Mouse (Mus musculus) heart, postnatal 0 days (tissue): ENCODE results near the gene Gm9745. TPM values are rescaled to one million over a fixed set of nuclear protein-coding genes. Genes with fewer than 3 reads are reported as not detected.
"Not testable (repeated sequence)": the region's sequence is repeated elsewhere in the genome, so short reads cannot be mapped to it uniquely, and the experiment has no call there.

Experiments
- ATAC-seq: fragments of 200-750 bp; cut with Nextera tagmentation; 2 replicates; pipeline ENCODE4 v1.8.0; 2017; ENCODE audit warnings: low read depth, moderate number of reproducible peaks, moderate library complexity; ENCODE audit not compliant: insufficient read depth
- DNase-seq: peaks from one replicate; pipeline ENCODE4 v3.0.0-alpha.2; 2016; ENCODE audit warnings: low spot score
- H3K27ac ChIP-seq: fragments of 300-500 bp; sonication (generic); 2 replicates; pipeline ENCODE4 v1.5.1; 2014; ENCODE audit warnings: low read depth, mild to moderate bottlenecking
- H3K27me3 ChIP-seq: fragments of 300-500 bp; sonication (generic); 2 replicates; pipeline ENCODE4 v1.6.1; 2014; ENCODE audit warnings: low read length, mixed read lengths; ENCODE audit not compliant: control insufficient read depth, insufficient read depth
- H3K36me3 ChIP-seq: fragments of 300-500 bp; sonication (generic); replicated peaks from 2 replicates; pipeline ENCODE4 v1.6.1; 2014; ENCODE audit warnings: low read length, mixed read lengths; ENCODE audit not compliant: control insufficient read depth, insufficient read depth
- H3K4me1 ChIP-seq: fragments of 300-500 bp; sonication (generic); 2 replicates; pipeline ENCODE4 v1.6.1; 2014; ENCODE audit warnings: antibody characterized with exemption; ENCODE audit not compliant: control insufficient read depth, insufficient read depth
- H3K4me2 ChIP-seq: fragments of 300-500 bp; sonication (generic); 2 replicates; pipeline ENCODE4 v1.6.1; 2014; ENCODE audit warnings: low read depth, mild to moderate bottlenecking, low read length, moderate library complexity
- H3K4me3 ChIP-seq: fragments of 300-500 bp; sonication (generic); 2 replicates; pipeline ENCODE4 v1.5.1; 2014; ENCODE audit warnings: low read depth, low read length
- H3K9ac ChIP-seq: fragments of 300-500 bp; sonication (generic); replicated peaks from 2 replicates; pipeline ENCODE4 v1.6.1; 2014; ENCODE audit warnings: low read depth, low read length, mixed read lengths
- H3K9me3 ChIP-seq: fragments of 300-500 bp; sonication (generic); replicated peaks from 2 replicates; pipeline ENCODE4 v1.6.1; 2016; ENCODE audit warnings: low read length; ENCODE audit not compliant: control insufficient read depth
- CTCF ChIP-seq: IDR thresholded peaks from 2 replicates; pipeline ENCODE4 v1.5.1; 2016; ENCODE audit warnings: antibody characterized with exemption, control low read depth, low read depth
- EP300 ChIP-seq: IDR thresholded peaks from 2 replicates; pipeline ENCODE4 v1.6.1; 2016; ENCODE audit warnings: antibody characterized with exemption, low read depth
- WGBS: fragments of 180-500 bp; shearing (Covaris S2); extraction: QIAGEN DNeasy Blood & Tissue Kit; methylation state at CpG from one replicate; pipeline ENCODE4 v1.1.7; 2014; 5-methylcytosine and 5-hydroxymethylcytosine counted together
- microRNA-seq: library from miRNA; unstranded; fragments of <30 nt; microRNA quantifications from one replicate; pipeline ENCODE4, GENCODE M21; 2016
- polyA plus RNA-seq: library from polyadenylated mRNA; unstranded; fragments of >200 nt; fragmentation: Nextera tagmentation; extraction: Ambion mirVana; gene quantifications from 2 replicates; pipeline ENCODE4 v1.2.1, GENCODE M21; 2015
- total RNA-seq: library from RNA; depleted of rRNA; stranded (reverse); fragments of >200 nt; gene quantifications from 2 replicates; pipeline ENCODE4 v1.2.3, GENCODE M21; 2014; ENCODE audit warnings: low replicate concordance; rRNA removed

Gm9745 gene
- total and polyA plus RNA-seq, 2 experiments from 2014 or later, result not detected

DNA sequence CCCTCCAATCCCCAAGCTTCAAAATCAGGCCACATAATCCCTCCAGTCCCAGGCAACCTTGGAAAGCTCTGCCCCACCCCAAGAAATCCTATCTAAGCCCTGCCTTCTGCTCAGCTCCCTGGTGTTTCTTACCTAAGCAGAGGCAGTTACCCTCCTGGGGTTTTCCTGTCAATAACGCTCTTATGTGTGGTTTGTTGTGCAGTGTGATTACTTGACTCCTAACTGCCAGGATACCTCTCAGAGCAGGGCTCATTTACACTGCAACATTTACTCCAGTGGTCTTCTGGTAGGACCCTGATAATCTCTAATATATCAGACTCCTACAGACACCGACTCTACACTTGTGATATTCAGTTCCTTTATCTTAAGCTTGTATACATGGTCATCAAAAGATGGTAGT lies 14.5 kb downstream of the Gm9745 start:
- Histone ChIP-seq H3K36me3 (no peaks in the 10 kb centered on the region), H3K4me2 (no peak overlapping the region), H3K4me1 (no peaks in the 10 kb centered on the region), H3K27ac (no peak overlapping the region), H3K9me3 (no peaks in the 10 kb centered on the region), H3K9ac (no peak overlapping the region), H3K27me3 (no peaks in the 10 kb centered on the region), H3K4me3 (no peak overlapping the region)
- DNase-seq (no peak), ATAC-seq (no peak)
- 27% methylated on average over 2 of the region's 2 CpGs for WGBS
- no peak for TF ChIP-seq CTCF
- no peak for TF ChIP-seq EP300

DNA sequence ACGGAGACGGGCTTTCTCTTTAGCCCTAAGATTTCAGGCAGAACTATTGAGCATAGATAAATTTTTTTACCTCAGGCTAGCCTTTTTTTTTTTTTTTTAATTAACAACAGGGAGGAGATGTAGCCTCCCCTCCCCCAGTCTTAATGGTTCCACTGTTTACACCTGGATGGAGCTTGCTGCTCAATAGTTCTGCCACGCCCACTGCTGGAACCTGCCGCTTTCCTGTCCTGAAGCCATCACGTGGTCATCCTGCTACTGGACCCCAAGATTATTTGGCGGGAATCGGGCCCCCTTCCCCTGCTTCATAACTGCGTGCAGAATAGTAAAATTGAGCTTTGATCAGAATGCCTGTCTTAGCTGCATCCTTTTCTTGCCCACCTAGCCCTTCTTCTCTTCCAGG lies 34.1 kb downstream of the Gm9745 start:
- not testable (repeated sequence) for H3K27me3 ChIP-seq, ATAC-seq, H3K9ac ChIP-seq, DNase-seq, H3K4me3 ChIP-seq, H3K36me3 ChIP-seq, H3K9me3 ChIP-seq, H3K4me2 ChIP-seq, H3K4me1 ChIP-seq, H3K27ac ChIP-seq
- 85% methylated on average over 8 of the region's 8 CpGs for WGBS

DNA sequence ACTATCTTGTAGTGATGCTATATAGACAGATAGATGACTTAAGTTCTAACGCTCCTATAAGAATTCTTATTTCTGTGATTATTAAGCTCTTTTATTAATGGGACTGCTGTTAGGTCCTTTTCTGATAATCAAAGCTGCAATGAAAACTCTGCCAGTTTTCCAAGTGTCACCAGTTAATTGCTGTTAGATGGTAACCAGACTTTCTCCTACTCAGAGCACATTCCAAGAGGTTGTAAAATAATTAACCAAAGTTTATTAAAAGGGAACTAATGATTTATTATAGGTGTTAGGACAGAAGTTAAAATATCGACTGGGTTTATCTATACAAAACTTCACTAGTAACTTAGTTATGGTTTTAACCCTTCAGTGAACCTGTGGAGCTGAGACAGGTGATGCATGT lies 42.0 kb downstream of the Gm9745 start:
- not testable (repeated sequence) for H3K9me3 ChIP-seq, ATAC-seq, H3K27ac ChIP-seq, H3K4me2 ChIP-seq, H3K36me3 ChIP-seq, DNase-seq, H3K4me1 ChIP-seq, H3K27me3 ChIP-seq, H3K4me3 ChIP-seq, H3K9ac ChIP-seq
- WGBS, result 75% methylated on average over 2 of the region's 2 CpGs

Small RNAs within 50 kb of the gene (microRNA-seq; reads per million reads assigned to microRNA genes)
- not detected for gene Gm22750

Other genes starting within 250 kb of the Gm9745 start
- 16.3 and 24.2 TPM in 2 replicates for gene Wdr37, start 76.3 kb downstream of the Gm9745 start, total RNA-seq
- 14.7 and 15.7 TPM in 2 replicates for gene Wdr37, start 76.3 kb downstream of the Gm9745 start, polyA plus RNA-seq
- 21.0 and 31.7 TPM in 2 replicates for gene Idi1, start 62.7 kb downstream of the Gm9745 start, total RNA-seq
- gene Idi1, start 62.7 kb downstream of the Gm9745 start, polyA plus RNA-seq, result 27.8 and 29.0 TPM in 2 replicates
- not detected in 2 replicates for gene Idi2, start 4.6 kb upstream of the Gm9745 start, total RNA-seq
- gene Idi2, start 4.6 kb upstream of the Gm9745 start, polyA plus RNA-seq, result not detected in 2 replicates
- 4.2 and 13.8 TPM in 2 replicates for gene Gtpbp4, start 47.9 kb upstream of the Gm9745 start, total RNA-seq
- gene Gtpbp4, start 47.9 kb upstream of the Gm9745 start, polyA plus RNA-seq, result 37.5 and 42.5 TPM in 2 replicates
- gene Larp4b, start 145.7 kb upstream of the Gm9745 start, total RNA-seq, result 37.1 and 95.2 TPM in 2 replicates
- gene Larp4b, start 145.7 kb upstream of the Gm9745 start, polyA plus RNA-seq, result 17.2 and 19.1 TPM in 2 replicates